Mouse (Mus musculus) megakaryocyte, embryonic 14.5 days (primary cell): Measurements from ENCODE around the gene Csk.

ENCODE experiments used
- FLI1 ChIP-seq: IDR thresholded peaks from 2 replicates; pipeline ENCODE4 v1.6.1; 2012; ENCODE audit warnings: low read length, inconsistent platforms, mixed read lengths
- GATA1 ChIP-seq: IDR thresholded peaks from 3 replicates; pipeline ENCODE4 v1.6.1; 2012; ENCODE audit warnings: mixed read lengths, low read length, inconsistent platforms, borderline replicate concordance

DNA sequence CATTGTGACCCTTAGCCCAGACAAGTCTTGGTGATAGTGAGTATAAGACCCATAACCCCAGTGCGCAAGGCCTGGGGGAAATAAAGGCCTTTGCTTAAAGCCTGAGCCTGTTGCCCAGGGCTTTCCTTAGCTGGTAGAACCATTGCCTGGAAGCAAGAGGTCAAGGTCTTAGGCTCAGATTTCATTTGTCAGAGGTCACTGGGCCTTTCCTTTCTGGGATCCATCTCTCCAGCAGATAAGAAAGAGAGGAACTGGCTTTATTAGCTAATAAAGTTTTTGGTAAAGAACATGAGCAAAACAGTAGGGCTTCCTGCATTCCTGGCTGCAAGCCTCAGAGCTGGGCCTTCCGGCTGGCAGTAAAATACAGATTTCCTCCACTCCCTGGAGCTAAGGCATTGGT is 40.7 kb upstream of the Csk start:
- TF ChIP-seq GATA1 = no peak
- TF ChIP-seq FLI1 = no peak
